Mouse (Mus musculus) gastrocnemius, adult 18-20 months (tissue): ENCODE data around the gene Hes7. TPM values are rescaled to one million over a fixed set of nuclear protein-coding genes. Genes with fewer than 3 reads are reported as not detected.

Experiments
- DNase-seq: peaks from one replicate; pipeline ENCODE4 v3.0.0; 2021; ENCODE audit warnings: low spot score
- total RNA-seq, 2 experiments: library from RNA; stranded (reverse); gene quantifications; 2 replicates each; pipeline ENCODE4 v1.2.3; 2021

Gene Hes7
- total RNA-seq, 2 experiments from 2014 or later, result not detected

GRCm38 (mm10) chr11:69147546-69147945 is 27.3 kb downstream of the Hes7 start:
- DNase-seq, result peak; percentile 13

GRCm38 (mm10) chr11:69148451-69148960 is 28.3 kb downstream of the Hes7 start:
- no peak for DNase-seq

- DNase-seq, result no peak
Observed at GRCm38 (mm10) chr11:69149728-69150127, 29.5 kb downstream of the Hes7 start.

- peak; percentile 62 for DNase-seq
Observed at GRCm38 (mm10) chr11:69150444-69150843, 30.2 kb downstream of the Hes7 start.

GRCm38 (mm10) chr11:69151004-69151403 is 30.8 kb downstream of the Hes7 start:
- no peak for DNase-seq

GRCm38 (mm10) chr11:69153831-69154230 is 33.6 kb downstream of the Hes7 start:
- no peak for DNase-seq

GRCm38 (mm10) chr11:69155351-69155750 is 35.1 kb downstream of the Hes7 start:
- DNase-seq, result no peak

GRCm38 (mm10) chr11:69156800-69157199 is 36.6 kb downstream of the Hes7 start, which contains the start of gene Alox12b:
Gene Alox12b (plus strand): TSS chr11:69156989.
- no peak for DNase-seq

- DNase-seq, result no peak
Observed at GRCm38 (mm10) chr11:69169313-69169712, 49.1 kb downstream of the Hes7 start.

- DNase-seq, result peak; percentile 87
Observed at GRCm38 (mm10) chr11:69171626-69172025, 51.4 kb downstream of the Hes7 start.

- DNase-seq, result no peak
Observed at GRCm38 (mm10) chr11:69172606-69173005, 52.4 kb downstream of the Hes7 start.

Other genes starting within 250 kb of the Hes7 start
- 100 to 1,000 TPM in 1 of 2 experiments, 10 to 100 TPM in 1; 78.2 to 106 TPM for gene Ndel1, start 248.5 kb upstream of the Hes7 start, total RNA-seq
- gene Rnf222, start 231.9 kb upstream of the Hes7 start, total RNA-seq, result not detected
- gene Rpl26, start 218.8 kb upstream of the Hes7 start, total RNA-seq, result 100 to 1,000 TPM; 639 to 682 TPM
- gene Odf4, start 193.3 kb upstream of the Hes7 start, total RNA-seq, result not detected
- gene Arhgef15, start 162.9 kb upstream of the Hes7 start, total RNA-seq, result 1 to 10 TPM; 5.8 to 9.7 TPM
- 1 to 10 TPM; 4.8 to 5.2 TPM for gene Slc25a35, start 152.3 kb upstream of the Hes7 start, total RNA-seq
- 10 to 100 TPM; 59.5 to 62.4 TPM for gene Rangrf, start 145.2 kb upstream of the Hes7 start, total RNA-seq
- gene Pfas, start 111.9 kb upstream of the Hes7 start, total RNA-seq, result 1 to 10 TPM; 7.0 to 9.6 TPM
- gene Ctc1, start 104.5 kb upstream of the Hes7 start, total RNA-seq, result 1 to 10 TPM; 9.4 to 9.5 TPM
- not detected for gene Aurkb, start 74.8 kb upstream of the Hes7 start, total RNA-seq
- 10 to 100 TPM; 20.0 to 23.5 TPM for gene Borcs6, start 60.7 kb upstream of the Hes7 start, total RNA-seq
- 1 to 10 TPM; 3.5 to 3.7 TPM for gene Tmem107, start 49.6 kb upstream of the Hes7 start, total RNA-seq
- gene Vamp2, start 31.9 kb upstream of the Hes7 start, total RNA-seq, result 10 to 100 TPM; 37.4 to 39.3 TPM
- gene Per1, start 25.2 kb upstream of the Hes7 start, total RNA-seq, result 10 to 100 TPM; 41.9 to 72.2 TPM
- not detected for gene 9130213A22Rik, start 2.2 kb downstream of the Hes7 start, total RNA-seq
- gene Aloxe3, start 5.5 kb downstream of the Hes7 start, total RNA-seq, result not detected
- gene Alox12b, start 36.6 kb downstream of the Hes7 start, total RNA-seq, result not detected
- not detected for gene Alox8, start 77.4 kb downstream of the Hes7 start, total RNA-seq
- gene Gucy2e, start 116.6 kb downstream of the Hes7 start, total RNA-seq, result not detected
- gene Cntrob, start 203.4 kb downstream of the Hes7 start, total RNA-seq, result 1 to 10 TPM; 1.2 to 1.7 TPM
- gene Trappc1, start 203.6 kb downstream of the Hes7 start, total RNA-seq, result 10 to 100 TPM; 43.4 to 44.8 TPM
- under 1 TPM in 1 of 2 experiments, not detected in 1; 0.09 TPM for gene Kcnab3, start 205.9 kb downstream of the Hes7 start, total RNA-seq
- gene Rnf227, start 220.1 kb downstream of the Hes7 start, total RNA-seq, result under 1 TPM; 0.25 to 0.43 TPM
- gene Chd3, start 249.0 kb downstream of the Hes7 start, total RNA-seq, result 1 to 10 TPM; 5.7 to 7.9 TPM